Mouse (Mus musculus): ENCODE results near the gene Etnk1. TPM values are rescaled to one million over a fixed set of nuclear protein-coding genes. Genes with fewer than 3 reads are reported as not detected.
"Not testable (repeated sequence)": the region's sequence is repeated elsewhere in the genome, so short reads cannot be mapped to it uniquely, and the experiment has no call there.

Gene Etnk1
- polyA plus RNA-seq, 1 experiment from 2014 or later: 14.5 TPM

GRCm38 (mm10) chr6:143140884-143141283 is 26.1 kb upstream of the Etnk1 start:
- H3K27ac ChIP-seq (ENCODE audit: low read depth, low read length): no peak overlapping the region
- no peaks in the 10 kb centered on the region for H3K36me3 ChIP-seq (ENCODE audit: control insufficient read depth, insufficient read depth)
- H3K9ac ChIP-seq (ENCODE audit: low read depth, low read length): no peak overlapping the region
- no peak for TF ChIP-seq CTCF (IDR thresholded peaks at IDR 0.05; ENCODE audit: low read depth)
- H3K4me1 ChIP-seq (replicated peaks; ENCODE audit: control insufficient read depth, insufficient read depth, low read length): no peaks in the 10 kb centered on the region
- H3K9me3 ChIP-seq (ENCODE audit: control insufficient read depth): no peaks in the 10 kb centered on the region
- ATAC-seq: no peak
- H3K4me2 ChIP-seq (replicated peaks; ENCODE audit: low read depth): no peak overlapping the region
- 78% methylated on average over 9 of the region's 9 CpGs for WGBS
- H3K4me3 ChIP-seq (ENCODE audit: low read depth, low read length): no peak overlapping the region
- H3K27me3 ChIP-seq (replicated peaks; ENCODE audit: control insufficient read depth, insufficient read depth, low read length): no peaks in the 10 kb centered on the region

GRCm38 (mm10) chr6:143141624-143142592 is 25.1 kb upstream of the Etnk1 start:
- not testable (repeated sequence) for H3K9ac ChIP-seq (ENCODE audit: low read depth, low read length); H3K4me1 ChIP-seq (replicated peaks; ENCODE audit: control insufficient read depth, insufficient read depth, low read length); H3K4me3 ChIP-seq (ENCODE audit: low read depth, low read length); H3K36me3 ChIP-seq (ENCODE audit: control insufficient read depth, insufficient read depth); H3K9me3 ChIP-seq (ENCODE audit: control insufficient read depth); H3K4me2 ChIP-seq (replicated peaks; ENCODE audit: low read depth); H3K27me3 ChIP-seq (replicated peaks; ENCODE audit: control insufficient read depth, insufficient read depth, low read length)
- H3K27ac ChIP-seq (ENCODE audit: low read depth, low read length): peak overlapping the region; percentile 60
- ATAC-seq: peak; percentile 63
- WGBS: 64% methylated on average over 10 of the region's 10 CpGs

- no peak for TF ChIP-seq CTCF (IDR thresholded peaks at IDR 0.05; ENCODE audit: low read depth)
- Histone ChIP-seq H3K4me3 (ENCODE audit: low read depth, low read length) (no peak overlapping the region), H3K27me3 (replicated peaks; ENCODE audit: control insufficient read depth, insufficient read depth, low read length) (no peaks in the 10 kb centered on the region), H3K9ac (ENCODE audit: low read depth, low read length) (no peak overlapping the region), H3K4me1 (replicated peaks; ENCODE audit: control insufficient read depth, insufficient read depth, low read length) (no peaks in the 10 kb centered on the region), H3K9me3 (ENCODE audit: control insufficient read depth) (no peaks in the 10 kb centered on the region), H3K27ac (ENCODE audit: low read depth, low read length) (no peak overlapping the region), H3K36me3 (ENCODE audit: control insufficient read depth, insufficient read depth) (no peaks in the 10 kb centered on the region), H3K4me2 (replicated peaks; ENCODE audit: low read depth) (no peak overlapping the region)
- ATAC-seq: no peak
- WGBS: 88% methylated on average over 4 of the region's 4 CpGs
Observed at GRCm38 (mm10) chr6:143142861-143143260, 24.2 kb upstream of the Etnk1 start.

- no peak for TF ChIP-seq CTCF (IDR thresholded peaks at IDR 0.05; ENCODE audit: low read depth)
- no peaks in the 10 kb centered on the region for H3K4me1 ChIP-seq (replicated peaks; ENCODE audit: control insufficient read depth, insufficient read depth, low read length)
- 0 out of 2 replicates have a peak overlapping the region, but pooled peaks have one; percentile 40 for H3K4me2 ChIP-seq (replicated peaks; ENCODE audit: low read depth)
- H3K27me3 ChIP-seq (replicated peaks; ENCODE audit: control insufficient read depth, insufficient read depth, low read length): no peaks in the 10 kb centered on the region
- no peak overlapping the region for H3K9ac ChIP-seq (ENCODE audit: low read depth, low read length)
- no peaks in the 10 kb centered on the region for H3K9me3 ChIP-seq (ENCODE audit: control insufficient read depth)
- no peak overlapping the region for H3K4me3 ChIP-seq (ENCODE audit: low read depth, low read length)
- 77% methylated on average over 9 of the region's 9 CpGs for WGBS
- ATAC-seq: no peak
- no peak overlapping the region for H3K27ac ChIP-seq (ENCODE audit: low read depth, low read length)
- H3K36me3 ChIP-seq (ENCODE audit: control insufficient read depth, insufficient read depth): no peaks in the 10 kb centered on the region
Observed at GRCm38 (mm10) chr6:143143321-143143720, 23.7 kb upstream of the Etnk1 start.

- TF ChIP-seq CTCF (IDR thresholded peaks at IDR 0.05; ENCODE audit: low read depth): no peak
Observed at GRCm38 (mm10) chr6:143143775-143144273, 23.2 kb upstream of the Etnk1 start.

GRCm38 (mm10) chr6:143144556-143144955 is 22.5 kb upstream of the Etnk1 start:
- Histone ChIP-seq H3K9ac (ENCODE audit: low read depth, low read length) (no peak overlapping the region), H3K9me3 (ENCODE audit: control insufficient read depth) (no peaks in the 10 kb centered on the region), H3K27me3 (replicated peaks; ENCODE audit: control insufficient read depth, insufficient read depth, low read length) (no peaks in the 10 kb centered on the region), H3K4me2 (replicated peaks; ENCODE audit: low read depth) (no peak overlapping the region), H3K4me1 (replicated peaks; ENCODE audit: control insufficient read depth, insufficient read depth, low read length) (no peaks in the 10 kb centered on the region), H3K36me3 (ENCODE audit: control insufficient read depth, insufficient read depth) (no peaks in the 10 kb centered on the region), H3K27ac (ENCODE audit: low read depth, low read length) (peak overlapping the region; percentile 24), H3K4me3 (ENCODE audit: low read depth, low read length) (no peak overlapping the region)
- TF ChIP-seq CTCF (IDR thresholded peaks at IDR 0.05; ENCODE audit: low read depth): no peak
- ATAC-seq: no peak
- WGBS: 68% methylated on average over 2 of the region's 2 CpGs

More at GRCm38 (mm10) chr6:143143775-143144273, 23.2 kb upstream of the Etnk1 start:
- H3K36me3 ChIP-seq (ENCODE audit: control insufficient read depth, insufficient read depth): no peaks in the 10 kb centered on the region
- no peak overlapping the region for H3K9ac ChIP-seq (ENCODE audit: low read depth, low read length)
- WGBS: 32% methylated on average over 19 of the region's 19 CpGs
- no peaks in the 10 kb centered on the region for H3K4me1 ChIP-seq (replicated peaks; ENCODE audit: control insufficient read depth, insufficient read depth, low read length)
- peak overlapping the region; percentile 40 for H3K4me2 ChIP-seq (replicated peaks; ENCODE audit: low read depth)
- no peak for ATAC-seq
- no peaks in the 10 kb centered on the region for H3K27me3 ChIP-seq (replicated peaks; ENCODE audit: control insufficient read depth, insufficient read depth, low read length)
- no peak overlapping the region for H3K4me3 ChIP-seq (ENCODE audit: low read depth, low read length)
- no peaks in the 10 kb centered on the region for H3K9me3 ChIP-seq (ENCODE audit: control insufficient read depth)
- no peak overlapping the region for H3K27ac ChIP-seq (ENCODE audit: low read depth, low read length)
